Comparison of ENCODE assay signal across 9 mouse cellular contexts in the genomic region with DNA sequence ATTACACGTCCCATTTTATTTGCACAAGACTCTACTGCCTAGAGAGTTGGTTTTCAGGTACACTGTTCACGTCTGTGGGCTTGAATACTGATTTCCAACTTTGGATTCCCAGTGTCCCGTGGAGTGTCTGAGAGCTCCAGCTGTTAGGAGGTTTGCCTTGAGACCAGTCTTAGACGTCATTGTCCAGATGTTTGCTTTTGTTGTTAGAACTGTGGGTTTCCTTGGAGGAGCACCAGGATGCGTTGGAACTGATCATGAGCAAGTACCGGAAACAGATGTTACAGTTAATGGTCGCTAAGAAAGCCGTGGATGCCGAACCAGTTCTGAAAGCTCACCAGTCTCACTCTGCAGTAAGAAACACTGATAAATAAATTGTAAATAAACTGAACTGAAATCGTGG. TPM values are rescaled to one million over a fixed set of nuclear protein-coding genes. Genes with fewer than 3 reads are reported as not detected.
DNase-seq lines count a peak whose midpoint lies in the region; ATAC-seq and TF ChIP-seq lines count a peak whose summit lies in the region.
"Had no signal": no experiment of that assay in that cellular context is flagged by ENCODE, and none has a peak within 500 bp of the region (broad histone marks: within the 10 kb centered on the region; RNA-seq: fewer than 3 reads in every experiment).

No protein-coding gene starts in this region.

- H3K4me3 ChIP-seq in heart, embryonic 12.5 days, result no peak overlapping the region
- peak overlapping the region; percentile 86; the same call in 1 of the 2 replicates for H3K4me3 ChIP-seq in lung, embryonic 15.5 days
- H3K4me3 ChIP-seq in liver, postnatal 0 days (ENCODE audit: low read depth, low read length), result peak overlapping the region; percentile 75; the same call in 1 of the 2 replicates
- H3K4me3 ChIP-seq in kidney, adult 2 months (ENCODE audit: insufficient read depth, low read depth, low read length), result no peak overlapping the region

- peaks cover 11% of the 10 kb centered on the region for H3K4me1 ChIP-seq in heart, embryonic 12.5 days (replicated peaks)
- H3K4me1 ChIP-seq in lung, embryonic 15.5 days, result peaks cover 16% of the 10 kb centered on the region
- H3K4me1 ChIP-seq in liver, postnatal 0 days (ENCODE audit: insufficient read depth), result peaks cover 14% of the 10 kb centered on the region
- H3K4me1 ChIP-seq in kidney, adult 2 months (ENCODE audit: control insufficient read depth, insufficient read depth, low read length), result peaks cover 4% of the 10 kb centered on the region; the same call in 1 of the 2 replicates

- 78% methylated on average over 10 of the region's 10 CpGs for WGBS in heart, embryonic 12.5 days
- 50% methylated on average over 10 of the region's 10 CpGs for WGBS in lung, embryonic 15.5 days
- WGBS in liver, postnatal 0 days (ENCODE audit: insufficient replicate concordance), result 54% methylated on average over 10 of the region's 10 CpGs
- 69% methylated on average over 10 of the region's 10 CpGs for WGBS in kidney, adult 2 months

- no peak overlapping the region for H3K4me2 ChIP-seq in heart, embryonic 12.5 days
- H3K4me2 ChIP-seq in lung, embryonic 15.5 days, result peak overlapping the region; percentile 57; the same call in 1 of the 2 replicates
- H3K4me2 ChIP-seq in liver, postnatal 0 days (ENCODE audit: low read depth, low read length), result peak overlapping the region; percentile 69; the same call in 1 of the 2 replicates

- no peak for TF ChIP-seq POLR2A in kidney, adult 2 months (IDR thresholded peaks at IDR 0.05; ENCODE audit: low read depth, low read length)

- DNase-seq in heart, adult 11 months, result peak; percentile 95
- no peak for DNase-seq in lung, postnatal 4 days
- peak; percentile 23 to 55 for DNase-seq in heart, adult 9 months (ENCODE audit: low spot score in 2 of 2)
- no peak for DNase-seq in liver, postnatal 0 days
- no peak for DNase-seq in cerebellum, postnatal 14 days
- DNase-seq in kidney, adult 2 months, result no peak
- DNase-seq: kidney, postnatal 14 days had no signal

- no peak overlapping the region for H3K27ac ChIP-seq in heart, embryonic 12.5 days (ENCODE audit: poor library complexity, severe bottlenecking)
- 0 out of 2 replicates have a peak overlapping the region, but pooled peaks have one; percentile 22 for H3K27ac ChIP-seq in lung, embryonic 15.5 days
- no peak overlapping the region for H3K27ac ChIP-seq in liver, postnatal 0 days (ENCODE audit: low read depth)
- no peak overlapping the region for H3K27ac ChIP-seq in kidney, adult 2 months (ENCODE audit: insufficient read depth, low read depth, low read length)

- no peak for ATAC-seq in heart, embryonic 12.5 days (ENCODE audit: insufficient number of reproducible peaks, low FRiP score)
- ATAC-seq in lung, embryonic 15.5 days (ENCODE audit: borderline replicate concordance, extremely low read depth, low FRiP score, low TSS enrichment), result no peak
- ATAC-seq in liver, postnatal 0 days, result no peak

- H3K27me3 ChIP-seq in heart, embryonic 12.5 days (replicated peaks), result no peaks in the 10 kb centered on the region
- no peaks in the 10 kb centered on the region for H3K27me3 ChIP-seq in lung, embryonic 15.5 days
- H3K27me3 ChIP-seq in liver, postnatal 0 days (ENCODE audit: insufficient read depth, low read length), result no peaks in the 10 kb centered on the region
- H3K27me3 ChIP-seq in kidney, adult 2 months (replicated peaks; ENCODE audit: control insufficient read depth, insufficient read depth, low read length), result no peaks in the 10 kb centered on the region

- no peak for TF ChIP-seq CTCF in liver, postnatal 0 days (IDR thresholded peaks at IDR 0.05; ENCODE audit: low read depth)
- no peak for TF ChIP-seq CTCF in kidney, adult 2 months (conservative IDR thresholded peaks at IDR 0.05; ENCODE audit: insufficient read depth, insufficient read length, low read depth, low read length)

- peaks cover 39% of the 10 kb centered on the region for H3K36me3 ChIP-seq in heart, embryonic 12.5 days
- peaks cover 33% of the 10 kb centered on the region for H3K36me3 ChIP-seq in lung, embryonic 15.5 days
- H3K36me3 ChIP-seq in liver, postnatal 0 days (replicated peaks; ENCODE audit: insufficient read depth, low read length), result peaks cover 30% of the 10 kb centered on the region
- peaks cover 2% of the 10 kb centered on the region for H3K36me3 ChIP-seq in kidney, adult 2 months (ENCODE audit: control insufficient read depth, insufficient read depth, low read length)

- H3K9me3 ChIP-seq in heart, embryonic 12.5 days (replicated peaks), result no peaks in the 10 kb centered on the region
- no peaks in the 10 kb centered on the region for H3K9me3 ChIP-seq in lung, embryonic 15.5 days
- H3K9me3 ChIP-seq in liver, postnatal 0 days (ENCODE audit: low read length), result no peaks in the 10 kb centered on the region

- no peak for TF ChIP-seq EP300 in liver, postnatal 0 days (IDR thresholded peaks at IDR 0.05; ENCODE audit: low read depth)

- H3K9ac ChIP-seq in heart, embryonic 12.5 days, result no peak overlapping the region
- no peak overlapping the region for H3K9ac ChIP-seq in lung, embryonic 15.5 days
- H3K9ac ChIP-seq in liver, postnatal 0 days (replicated peaks), result no peak overlapping the region

RNA-seq across cellular contexts. Expression of gene Sike1, which starts 1.5 kb away (rescaled TPM):
- 78.6 and 92.4 TPM in 2 replicates for polyA plus RNA-seq in heart, embryonic 12.5 days (2016; fragmentation: Nextera tagmentation; extraction: Ambion mirVana)
- polyA plus RNA-seq in lung, embryonic 15.5 days (2015; fragmentation: Nextera tagmentation; extraction: Ambion mirVana), result 61.6 and 62.5 TPM in 2 replicates
- 15.8 and 18.4 TPM in 2 replicates for polyA plus RNA-seq in liver, postnatal 0 days (2015; fragmentation: Nextera tagmentation; extraction: Ambion mirVana)
- 16.3 and 20.0 TPM in 2 replicates for polyA plus RNA-seq in kidney, adult 2 months (2012; rRNA removed)

RNA-seq across cellular contexts. Expression of gene Csde1, which starts 23.2 kb away (rescaled TPM):
- polyA plus RNA-seq in heart, embryonic 12.5 days (2016; fragmentation: Nextera tagmentation; extraction: Ambion mirVana), result 341 and 357 TPM in 2 replicates
- polyA plus RNA-seq in lung, embryonic 15.5 days (2015; fragmentation: Nextera tagmentation; extraction: Ambion mirVana), result 343 and 346 TPM in 2 replicates
- 75.0 and 85.1 TPM in 2 replicates for polyA plus RNA-seq in liver, postnatal 0 days (2015; fragmentation: Nextera tagmentation; extraction: Ambion mirVana)
- 26.7 and 42.5 TPM in 2 replicates for polyA plus RNA-seq in kidney, adult 2 months (2012; rRNA removed)

RNA-seq across cellular contexts. Expression of gene Nr1h5, which starts 33.1 kb away (rescaled TPM):
- polyA plus RNA-seq in heart, embryonic 12.5 days (2016; fragmentation: Nextera tagmentation; extraction: Ambion mirVana), result 0.14 and 0.40 TPM in 2 replicates
- 0.06 TPM in 1 of 2 replicates, not detected in the other for polyA plus RNA-seq in lung, embryonic 15.5 days (2015; fragmentation: Nextera tagmentation; extraction: Ambion mirVana)
- 2.1 and 2.2 TPM in 2 replicates for polyA plus RNA-seq in liver, postnatal 0 days (2015; fragmentation: Nextera tagmentation; extraction: Ambion mirVana)
- polyA plus RNA-seq in kidney, adult 2 months (2012; rRNA removed), result 0.03 TPM in 1 of 2 replicates, not detected in the other

Comparison
In these comparisons a context has a peak if more than half of its experiments do, and no peak if none do; other contexts are left out.
1. DNase-seq: peak in heart, adult 11 months (single experiment) and heart, adult 9 months (2 of 2); none in lung, postnatal 4 days (0 of 2), liver, postnatal 0 days (single experiment), cerebellum, postnatal 14 days (0 of 2) and kidney, adult 2 months (single experiment).
2. H3K4me3 ChIP-seq: peak in lung, embryonic 15.5 days (single experiment) and liver, postnatal 0 days (single experiment); none in heart, embryonic 12.5 days (single experiment) and kidney, adult 2 months (single experiment).